Mouse (Mus musculus) MEL (cell line): ENCODE measurements around the gene Arid5b. TPM values are rescaled to one million over a fixed set of nuclear protein-coding genes. Genes with fewer than 3 reads are reported as not detected.

Experiments
- DNase-seq: peaks from one replicate; pipeline ENCODE4 v3.0.0; 2011; ENCODE audit warnings: low read depth, low spot score
- H3K27ac ChIP-seq: 2 replicates; pipeline ENCODE4 v1.5.1; 2012; ENCODE audit warnings: low read depth, mild to moderate bottlenecking, control low read depth, low read length, moderate library complexity; ENCODE audit not compliant: control insufficient read depth
- H3K27me3 ChIP-seq, 2 experiments: fragments of 150-350 bp in 1 of 2; sonication (generic) in 1 of 2; 2 replicates each; pipeline ENCODE4 v1.6.1; 2012; ENCODE audit warnings: low read length in 2 of 2, mild to moderate bottlenecking in 2 of 2, improper control_type of control experiment in 1 of 2, moderate library complexity in 1 of 2; ENCODE audit not compliant: insufficient read depth in 2 of 2, control insufficient read depth in 1 of 2
- H3K36me3 ChIP-seq, 2 experiments: 2 replicates each; pipeline ENCODE4 v1.6.1; 2012 to 2014; ENCODE audit warnings: low read length in 2 of 2, improper control_type of control experiment in 1 of 2, inconsistent platforms in 1 of 2, mild to moderate bottlenecking in 1 of 2; ENCODE audit not compliant: insufficient read depth in 2 of 2, control insufficient read depth in 1 of 2
- H3K4me1 ChIP-seq, 2 experiments: fragments of 150-350 bp in 1 of 2; sonication (generic) in 1 of 2; 2 replicates each; pipeline ENCODE4 v1.6.1; 2012; ENCODE audit warnings: low read length in 2 of 2, improper control_type of control experiment in 1 of 2, mild to moderate bottlenecking in 1 of 2; ENCODE audit not compliant: insufficient read depth in 2 of 2, control insufficient read depth in 1 of 2
- H3K4me3 ChIP-seq, 2 experiments: fragments of 150-350 bp in 1 of 2; sonication (generic) in 1 of 2; 2 replicates each; pipeline ENCODE4 v1.5.1; 2012; ENCODE audit warnings: low read depth in 2 of 2, low read length in 2 of 2, mild to moderate bottlenecking in 2 of 2, moderate library complexity in 2 of 2, control low read depth in 1 of 2, improper control_type of control experiment in 1 of 2; ENCODE audit not compliant: control insufficient read depth in 1 of 2, insufficient read depth in 1 of 2
- H3K79me2 ChIP-seq: 2 replicates; pipeline ENCODE4 v1.6.1; 2012; ENCODE audit warnings: mild to moderate bottlenecking, low read length, moderate library complexity; ENCODE audit not compliant: control insufficient read depth, poor library complexity, insufficient read depth
- H3K9ac ChIP-seq: 2 replicates; pipeline ENCODE4 v1.6.1; 2012; ENCODE audit warnings: low read depth, mild to moderate bottlenecking, control low read depth, low read length, moderate library complexity; ENCODE audit not compliant: control insufficient read depth, poor library complexity, severe bottlenecking
- H3K9me3 ChIP-seq: fragments of 150-350 bp; sonication (generic); replicated peaks from 2 replicates; pipeline ENCODE4 v1.6.1; 2012; ENCODE audit warnings: mild to moderate bottlenecking, low read length, improper control_type of control experiment, moderate library complexity; ENCODE audit not compliant: insufficient read depth
- BHLHE40 ChIP-seq: IDR thresholded peaks from 2 replicates; pipeline ENCODE4 v1.6.1; 2012; ENCODE audit warnings: low read depth, mild to moderate bottlenecking, inconsistent platforms, low read length, improper control_type of control experiment, borderline replicate concordance
- CHD1 ChIP-seq: IDR thresholded peaks from 2 replicates; pipeline ENCODE4 v1.6.1; 2012; ENCODE audit warnings: low read depth, mild to moderate bottlenecking, inconsistent platforms, low read length, improper control_type of control experiment
- CHD2 ChIP-seq: IDR thresholded peaks from 2 replicates; pipeline ENCODE4 v1.6.1; 2011; ENCODE audit warnings: low read length, improper control_type of control experiment
- CTCF ChIP-seq, 3 experiments: IDR thresholded peaks in 2 of 3; conservative IDR thresholded peaks in 1 of 3; 2 replicates each; pipeline ENCODE4 v1.5.1; 2011 to 2012; ENCODE audit warnings: low read length in 3 of 3, low read depth in 2 of 3, mild to moderate bottlenecking in 2 of 3, improper control_type of control experiment in 1 of 3, inconsistent platforms in 1 of 3, mixed read lengths in 1 of 3, moderate library complexity in 1 of 3; ENCODE audit not compliant: control insufficient read depth in 1 of 3, insufficient read depth in 1 of 3, poor library complexity in 1 of 3, severe bottlenecking in 1 of 3
- E2F4 ChIP-seq: IDR thresholded peaks from 2 replicates; pipeline ENCODE4 v1.6.1; 2011; ENCODE audit warnings: low read depth, low read length, improper control_type of control experiment, borderline replicate concordance
- ELF1 ChIP-seq: IDR thresholded peaks from 2 replicates; pipeline ENCODE4 v1.6.1; 2014; ENCODE audit warnings: low read depth, mild to moderate bottlenecking, inconsistent platforms, low read length, improper control_type of control experiment, moderate library complexity
- EP300 ChIP-seq, 2 experiments: IDR thresholded peaks; 2 replicates each; pipeline ENCODE4 v1.6.1; 2011; ENCODE audit warnings: improper control_type of control experiment in 2 of 2, low read length in 2 of 2, low read depth in 1 of 2, mild to moderate bottlenecking in 1 of 2
- ETS1 ChIP-seq: IDR thresholded peaks from 2 replicates; pipeline ENCODE4 v1.6.1; 2012; ENCODE audit warnings: low read depth, mild to moderate bottlenecking, inconsistent platforms, low read length, improper control_type of control experiment, moderate library complexity
- GABPA ChIP-seq: IDR thresholded peaks from 2 replicates; pipeline ENCODE4 v1.6.1; 2012; ENCODE audit warnings: low read depth, mild to moderate bottlenecking, inconsistent platforms, low read length, improper control_type of control experiment, moderate library complexity
- GATA1 ChIP-seq: IDR thresholded peaks from 2 replicates; pipeline ENCODE4 v1.6.1; 2011; ENCODE audit warnings: low read depth, low read length, improper control_type of control experiment
- JUND ChIP-seq: IDR thresholded peaks from 2 replicates; pipeline ENCODE4 v1.6.1; 2011; ENCODE audit warnings: low read depth, mild to moderate bottlenecking, improper control_type of control experiment, low read length
- MAFK ChIP-seq: IDR thresholded peaks from 2 replicates; pipeline ENCODE4 v1.6.1; 2011; ENCODE audit warnings: low read depth, mild to moderate bottlenecking, low read length, improper control_type of control experiment, borderline replicate concordance
- MAX ChIP-seq: IDR thresholded peaks from 2 replicates; pipeline ENCODE4 v1.6.1; 2011; ENCODE audit warnings: low read length, improper control_type of control experiment
- MAZ ChIP-seq: IDR thresholded peaks from 2 replicates; pipeline ENCODE4 v1.6.1; 2012; ENCODE audit warnings: low read depth, mild to moderate bottlenecking, inconsistent platforms, low read length, improper control_type of control experiment
- MEF2A ChIP-seq: IDR thresholded peaks from 2 replicates; pipeline ENCODE4 v1.6.1; 2014; ENCODE audit warnings: low read depth, mild to moderate bottlenecking, inconsistent platforms, low read length, improper control_type of control experiment; ENCODE audit not compliant: poor library complexity, insufficient replicate concordance, severe bottlenecking; ENCODE audit errors: extremely low read depth
- MXI1 ChIP-seq: IDR thresholded peaks from 2 replicates; pipeline ENCODE4 v1.6.1; 2011; ENCODE audit warnings: mild to moderate bottlenecking, low read depth, low read length, improper control_type of control experiment
- NELFE ChIP-seq: IDR thresholded peaks from 2 replicates; pipeline ENCODE4 v1.6.1; 2011; ENCODE audit warnings: low read depth, low read length, improper control_type of control experiment
- NRF1 ChIP-seq: IDR thresholded peaks from 2 replicates; pipeline ENCODE4 v1.6.1; 2014; ENCODE audit warnings: low read depth, mild to moderate bottlenecking, inconsistent platforms, low read length, improper control_type of control experiment, moderate library complexity; ENCODE audit not compliant: poor library complexity, insufficient read depth, severe bottlenecking
- POLR2A ChIP-seq, 2 experiments: IDR thresholded peaks; 2 replicates each; pipeline ENCODE4 v1.6.1; 2011 to 2012; ENCODE audit warnings: low read length in 2 of 2, mild to moderate bottlenecking in 2 of 2, control low read depth in 1 of 2, improper control_type of control experiment in 1 of 2, low read depth in 1 of 2, moderate library complexity in 1 of 2; ENCODE audit not compliant: control insufficient read depth in 1 of 2, insufficient read depth in 1 of 2, poor library complexity in 1 of 2
- POLR2AphosphoS5 ChIP-seq: IDR thresholded peaks from 2 replicates; pipeline ENCODE4 v1.6.1; 2012; ENCODE audit warnings: low read depth, borderline replicate concordance, mild to moderate bottlenecking, inconsistent platforms, low read length, moderate library complexity, mixed read lengths
- RCOR1 ChIP-seq: IDR thresholded peaks from 2 replicates; pipeline ENCODE4 v1.6.1; 2012; ENCODE audit warnings: low read depth, mild to moderate bottlenecking, inconsistent platforms, low read length, improper control_type of control experiment
- TCF12 ChIP-seq: IDR thresholded peaks from 2 replicates; pipeline ENCODE4 v1.6.1; 2014; ENCODE audit warnings: low read depth, mild to moderate bottlenecking, inconsistent platforms, low read length, improper control_type of control experiment, moderate library complexity
- USF1 ChIP-seq: IDR thresholded peaks from 2 replicates; pipeline ENCODE4 v1.6.1; 2014; ENCODE audit warnings: low read depth, mild to moderate bottlenecking, inconsistent platforms, low read length, improper control_type of control experiment, moderate library complexity
- USF2 ChIP-seq, 2 experiments: IDR thresholded peaks; 2 replicates each; pipeline ENCODE4 v1.6.1; 2011 to 2012; ENCODE audit warnings: improper control_type of control experiment in 2 of 2, low read length in 2 of 2, borderline replicate concordance in 1 of 2, inconsistent platforms in 1 of 2, low read depth in 1 of 2, mild to moderate bottlenecking in 1 of 2; ENCODE audit not compliant: insufficient read depth in 1 of 2
- ZKSCAN1 ChIP-seq: IDR thresholded peaks from 2 replicates; pipeline ENCODE4 v1.6.1; 2012; ENCODE audit warnings: low read depth, mild to moderate bottlenecking, inconsistent platforms, low read length, improper control_type of control experiment, moderate library complexity
- ZMIZ1 ChIP-seq: IDR thresholded peaks from 2 replicates; pipeline ENCODE4 v1.6.1; 2012; ENCODE audit warnings: low read depth, mild to moderate bottlenecking, inconsistent platforms, low read length, improper control_type of control experiment, moderate library complexity
- polyA plus RNA-seq, 2 experiments: library from polyadenylated mRNA; stranded (reverse) in 1 of 2; unstranded in 1 of 2; fragments of >175 nt in 1 of 2; fragments of >200 nt in 1 of 2; gene quantifications; 2 replicates each; pipeline versions ENCODE4 v1.2.1 to v1.2.4; 2012; ENCODE audit warnings: low replicate concordance in 2 of 2, low read depth in 1 of 2; ENCODE audit not compliant: insufficient read length in 2 of 2, insufficient read depth in 1 of 2, missing spikeins in 1 of 2
- total RNA-seq: library from RNA; depleted of rRNA; stranded (reverse); fragments of 300-350 nt; gene quantifications from 2 replicates; pipeline ENCODE4 v1.2.3, GENCODE M21; 2012

Arid5b gene
- total and polyA plus RNA-seq, 3 experiments, result 0.03 TPM; not detected in 2

- Histone ChIP-seq H3K4me3 (no peak overlapping the region), H3K36me3 (peaks cover 0 to 2% of the 10 kb centered on the region in 2 experiments; a peak in 1 of 4 replicates), H3K27ac (no peak overlapping the region), H3K9me3 (no peaks in the 10 kb centered on the region), H3K9ac (no peak overlapping the region), H3K4me1 (no peaks in the 10 kb centered on the region; a peak in 1 of 4 replicates), H3K27me3 (no peaks in the 10 kb centered on the region), H3K79me2 (no peaks in the 10 kb centered on the region)
- DNase-seq, result no peak
- TF ChIP-seq POLR2A (IDR thresholded peaks at IDR 0.05; ENCODE audit: control insufficient read depth in 1 of 2, insufficient read depth in 1 of 2, low read depth in 1 of 2, low read length in 2 of 2, poor library complexity in 1 of 2) (no peak), TCF12 (peak; percentile 7; the same call in 1 of the 2 replicates), EP300 (IDR thresholded peaks at IDR 0.05; ENCODE audit: low read depth in 1 of 2, low read length in 2 of 2) (peak in 1 of 2 experiments; percentile 10; a peak in 1 of 4 replicates), MEF2A (no peak), E2F4 (no peak)
These were observed 163.6 kb downstream of the Arid5b start for GRCm38 (mm10) chr10:68114955-68115354.

- Histone ChIP-seq H3K27ac (no peak overlapping the region), H3K9me3 (no peaks in the 10 kb centered on the region)
These were observed 164.9 kb downstream of the Arid5b start for GRCm38 (mm10) chr10:68113645-68114044.

DNA sequence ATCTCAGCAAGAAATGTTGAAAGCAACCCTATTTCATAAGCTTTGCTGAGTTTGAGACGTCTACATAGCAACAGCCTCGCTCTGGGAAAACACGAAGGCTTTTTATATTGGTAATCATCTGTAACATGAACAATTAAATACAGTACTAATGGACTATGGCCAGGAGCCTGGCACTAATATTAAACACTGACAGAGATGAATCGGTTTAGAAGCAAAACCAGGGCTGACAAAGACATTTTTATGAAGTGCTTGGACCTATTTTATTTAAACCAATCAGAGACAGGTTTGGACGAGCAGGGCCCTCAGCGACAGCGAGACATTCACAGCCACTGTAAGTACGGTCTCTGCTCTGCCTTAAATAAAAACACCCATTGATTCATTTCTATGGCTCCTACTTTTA is 165.6 kb downstream of the Arid5b start:
- no peak for DNase-seq
- H3K27ac ChIP-seq, result no peak overlapping the region
- no peaks in the 10 kb centered on the region for H3K4me1 ChIP-seq
- TF ChIP-seq JUND (no peak), ZKSCAN1 (no peak), CTCF (IDR thresholded peaks at IDR 0.05 in 2 of 3, conservative IDR thresholded peaks at IDR 0.05 in 1 of 3; ENCODE audit: control insufficient read depth in 1 of 3, insufficient read depth in 1 of 3, low read depth in 2 of 3, low read length in 3 of 3, poor library complexity in 1 of 3, severe bottlenecking in 1 of 3) (no peak), TCF12 (no peak), CHD1 (no peak), MAZ (no peak), USF1 (no peak), USF2 (IDR thresholded peaks at IDR 0.05; ENCODE audit: borderline replicate concordance in 1 of 2, insufficient read depth in 1 of 2, low read depth in 1 of 2, low read length in 2 of 2) (no peak), MXI1 (no peak), ETS1 (no peak), CHD2 (no peak), GATA1 (no peak), NELFE (no peak), RCOR1 (no peak), MAX (no peak)
- no peak overlapping the region for H3K9ac ChIP-seq
- no peaks in the 10 kb centered on the region for H3K9me3 ChIP-seq
- no peaks in the 10 kb centered on the region for H3K79me2 ChIP-seq
- H3K27me3 ChIP-seq, result no peaks in the 10 kb centered on the region
- no peak overlapping the region for H3K4me3 ChIP-seq
- no peaks in the 10 kb centered on the region for H3K36me3 ChIP-seq

More at GRCm38 (mm10) chr10:68113645-68114044, 164.9 kb downstream of the Arid5b start:
- no peaks in the 10 kb centered on the region for H3K4me1 ChIP-seq
- DNase-seq, result no peak
- no peaks in the 10 kb centered on the region for H3K79me2 ChIP-seq
- no peaks in the 10 kb centered on the region for H3K36me3 ChIP-seq
- H3K9ac ChIP-seq, result no peak overlapping the region
- no peak overlapping the region for H3K4me3 ChIP-seq
- H3K27me3 ChIP-seq, result no peaks in the 10 kb centered on the region
- TF ChIP-seq ZKSCAN1, result no peak
- TF ChIP-seq JUND, result no peak
- TF ChIP-seq MAFK, result no peak
- TF ChIP-seq CHD2, result no peak
- TF ChIP-seq TCF12, result no peak
- TF ChIP-seq ZMIZ1, result no peak
- TF ChIP-seq MEF2A, result no peak
- TF ChIP-seq GABPA, result no peak
- TF ChIP-seq ELF1, result no peak
- no peak for TF ChIP-seq GATA1
- no peak for TF ChIP-seq NRF1
- TF ChIP-seq POLR2AphosphoS5, result no peak
- TF ChIP-seq BHLHE40, result no peak
- TF ChIP-seq ETS1, result no peak
